Mouse (Mus musculus): ENCODE results near the gene N4bp2l1. TPM values are rescaled to one million over a fixed set of nuclear protein-coding genes. Genes with fewer than 3 reads are reported as not detected.

The N4bp2l1 gene
- polyA plus RNA-seq, 1 experiment from 2014 or later: 3.9 TPM

GRCm38 (mm10) chr5:150601441-150602230 lies 4.6 kb upstream of the N4bp2l1 start:
- ATAC-seq (ENCODE audit: low FRiP score) (peak; percentile 72), DNase-seq (ENCODE audit: low spot score) (peak; percentile 12)
- Histone ChIP-seq H3K4me1 (replicated peaks; ENCODE audit: control insufficient read depth, insufficient read depth, low read length) (no peaks in the 10 kb centered on the region), H3K4me2 (replicated peaks; ENCODE audit: low read depth, low read length) (no peak overlapping the region), H3K27me3 (ENCODE audit: control insufficient read depth, insufficient read depth, low read length) (no peaks in the 10 kb centered on the region), H3K9ac (ENCODE audit: low read depth, low read length) (no peak overlapping the region), H3K9me3 (ENCODE audit: control insufficient read depth, low read length) (no peaks in the 10 kb centered on the region), H3K27ac (ENCODE audit: low read depth, low read length) (no peak overlapping the region), H3K36me3 (ENCODE audit: control insufficient read depth, insufficient read depth, low read length) (no peaks in the 10 kb centered on the region), H3K4me3 (ENCODE audit: low read depth, low read length) (no peak overlapping the region)
- 76% methylated on average over 14 of the region's 14 CpGs for WGBS

GRCm38 (mm10) chr5:150600554-150601440 lies 3.8 kb upstream of the N4bp2l1 start:
- Histone ChIP-seq H3K27me3 (ENCODE audit: control insufficient read depth, insufficient read depth, low read length) (no peaks in the 10 kb centered on the region), H3K4me1 (replicated peaks; ENCODE audit: control insufficient read depth, insufficient read depth, low read length) (no peaks in the 10 kb centered on the region), H3K4me3 (ENCODE audit: low read depth, low read length) (no peak overlapping the region), H3K9me3 (ENCODE audit: control insufficient read depth, low read length) (no peaks in the 10 kb centered on the region), H3K9ac (ENCODE audit: low read depth, low read length) (no peak overlapping the region), H3K4me2 (replicated peaks; ENCODE audit: low read depth, low read length) (no peak overlapping the region), H3K36me3 (ENCODE audit: control insufficient read depth, insufficient read depth, low read length) (no peaks in the 10 kb centered on the region), H3K27ac (ENCODE audit: low read depth, low read length) (no peak overlapping the region)
- DNase-seq (ENCODE audit: low spot score) (no peak), ATAC-seq (ENCODE audit: low FRiP score) (0 out of 2 replicates have a peak, but pooled peaks have one; percentile 8)
- 84% methylated on average over 20 of the region's 20 CpGs for WGBS

GRCm38 (mm10) chr5:150599301-150600294 lies 2.6 kb upstream of the N4bp2l1 start:
- 72% methylated on average over 13 of the region's 13 CpGs for WGBS
- ATAC-seq (ENCODE audit: low FRiP score) (no peak), DNase-seq (ENCODE audit: low spot score) (no peak)
- Histone ChIP-seq H3K4me2 (replicated peaks; ENCODE audit: low read depth, low read length) (no peak overlapping the region), H3K27ac (ENCODE audit: low read depth, low read length) (no peak overlapping the region), H3K4me1 (replicated peaks; ENCODE audit: control insufficient read depth, insufficient read depth, low read length) (peaks cover 4% of the 10 kb centered on the region; the same call in 1 of the 2 replicates), H3K9me3 (ENCODE audit: control insufficient read depth, low read length) (no peaks in the 10 kb centered on the region), H3K9ac (ENCODE audit: low read depth, low read length) (no peak overlapping the region), H3K4me3 (ENCODE audit: low read depth, low read length) (no peak overlapping the region), H3K36me3 (ENCODE audit: control insufficient read depth, insufficient read depth, low read length) (no peaks in the 10 kb centered on the region), H3K27me3 (ENCODE audit: control insufficient read depth, insufficient read depth, low read length) (peaks cover 2% of the 10 kb centered on the region; the same call in 1 of the 2 replicates)

DNA sequence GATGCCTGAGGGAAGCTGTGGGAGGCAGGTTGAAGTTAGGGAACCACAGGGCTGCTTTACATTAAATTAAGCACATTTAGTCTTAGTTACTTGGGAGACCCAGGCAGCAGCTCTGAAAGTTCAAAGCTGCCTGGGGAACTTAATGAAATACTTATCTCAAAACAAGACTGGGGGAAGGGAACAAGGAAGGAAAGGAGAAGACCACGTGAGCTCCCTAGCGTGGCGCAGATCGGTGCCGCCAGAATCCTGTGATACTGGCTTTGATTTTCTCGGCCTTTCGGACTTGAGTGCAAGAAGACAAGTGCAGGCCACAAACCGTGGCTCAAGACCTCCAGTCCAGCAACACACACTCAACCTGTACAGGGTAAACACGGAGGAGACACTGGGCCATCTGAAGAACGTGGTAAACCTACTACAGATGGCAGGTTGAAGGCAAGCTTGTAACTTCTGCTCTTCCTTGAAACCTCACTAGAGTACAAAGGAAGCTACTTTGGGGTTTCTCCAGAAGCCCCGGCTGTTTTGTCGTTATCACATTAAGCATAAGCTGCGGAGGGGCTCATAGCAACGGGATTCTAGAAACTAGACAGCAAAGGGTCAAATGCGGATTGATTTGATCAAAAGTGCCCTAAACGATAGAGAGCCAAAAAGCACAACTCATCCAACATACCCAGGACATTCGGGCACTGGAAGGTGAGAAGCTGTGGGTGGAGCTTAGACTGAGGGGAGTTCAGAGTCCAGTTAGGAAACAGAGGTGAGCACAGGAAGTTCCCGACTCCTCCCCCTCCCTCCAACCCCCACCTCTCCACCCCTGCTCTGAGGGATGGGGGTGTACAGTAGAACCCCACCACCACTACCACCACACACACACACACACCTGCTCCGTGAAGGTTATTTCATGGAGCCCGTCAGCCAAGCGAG lies 1.5 kb upstream of the N4bp2l1 start:
- ATAC-seq (ENCODE audit: low FRiP score): no peak
- Histone ChIP-seq H3K4me2 (replicated peaks; ENCODE audit: low read depth, low read length) (no peak overlapping the region), H3K4me1 (replicated peaks; ENCODE audit: control insufficient read depth, insufficient read depth, low read length) (peaks cover 4% of the 10 kb centered on the region; the same call in 1 of the 2 replicates), H3K4me3 (ENCODE audit: low read depth, low read length) (no peak overlapping the region), H3K9me3 (ENCODE audit: control insufficient read depth, low read length) (no peaks in the 10 kb centered on the region), H3K27me3 (ENCODE audit: control insufficient read depth, insufficient read depth, low read length) (peaks cover 9% of the 10 kb centered on the region), H3K36me3 (ENCODE audit: control insufficient read depth, insufficient read depth, low read length) (no peaks in the 10 kb centered on the region), H3K9ac (ENCODE audit: low read depth, low read length) (no peak overlapping the region), H3K27ac (ENCODE audit: low read depth, low read length) (no peak overlapping the region)
- no peak for DNase-seq (ENCODE audit: low spot score)
- 70% methylated on average over 21 of the region's 21 CpGs for WGBS

GRCm38 (mm10) chr5:150595366-150596016 lies 1.5 kb downstream of the N4bp2l1 start:
- H3K4me1 ChIP-seq (replicated peaks; ENCODE audit: control insufficient read depth, insufficient read depth, low read length): peaks cover 7% of the 10 kb centered on the region; the same call in 1 of the 2 replicates
- no peaks in the 10 kb centered on the region for H3K9me3 ChIP-seq (ENCODE audit: control insufficient read depth, low read length)
- WGBS: 53% methylated on average over 11 of the region's 11 CpGs
- H3K4me3 ChIP-seq (ENCODE audit: low read depth, low read length): no peak overlapping the region
- no peak overlapping the region for H3K4me2 ChIP-seq (replicated peaks; ENCODE audit: low read depth, low read length)
- ATAC-seq (ENCODE audit: low FRiP score) (no peak), DNase-seq (ENCODE audit: low spot score) (peak; percentile 7)
- no peak overlapping the region for H3K27ac ChIP-seq (ENCODE audit: low read depth, low read length)
- H3K36me3 ChIP-seq (ENCODE audit: control insufficient read depth, insufficient read depth, low read length): no peaks in the 10 kb centered on the region
- H3K9ac ChIP-seq (ENCODE audit: low read depth, low read length): no peak overlapping the region
- peaks cover 20% of the 10 kb centered on the region for H3K27me3 ChIP-seq (ENCODE audit: control insufficient read depth, insufficient read depth, low read length)

DNA sequence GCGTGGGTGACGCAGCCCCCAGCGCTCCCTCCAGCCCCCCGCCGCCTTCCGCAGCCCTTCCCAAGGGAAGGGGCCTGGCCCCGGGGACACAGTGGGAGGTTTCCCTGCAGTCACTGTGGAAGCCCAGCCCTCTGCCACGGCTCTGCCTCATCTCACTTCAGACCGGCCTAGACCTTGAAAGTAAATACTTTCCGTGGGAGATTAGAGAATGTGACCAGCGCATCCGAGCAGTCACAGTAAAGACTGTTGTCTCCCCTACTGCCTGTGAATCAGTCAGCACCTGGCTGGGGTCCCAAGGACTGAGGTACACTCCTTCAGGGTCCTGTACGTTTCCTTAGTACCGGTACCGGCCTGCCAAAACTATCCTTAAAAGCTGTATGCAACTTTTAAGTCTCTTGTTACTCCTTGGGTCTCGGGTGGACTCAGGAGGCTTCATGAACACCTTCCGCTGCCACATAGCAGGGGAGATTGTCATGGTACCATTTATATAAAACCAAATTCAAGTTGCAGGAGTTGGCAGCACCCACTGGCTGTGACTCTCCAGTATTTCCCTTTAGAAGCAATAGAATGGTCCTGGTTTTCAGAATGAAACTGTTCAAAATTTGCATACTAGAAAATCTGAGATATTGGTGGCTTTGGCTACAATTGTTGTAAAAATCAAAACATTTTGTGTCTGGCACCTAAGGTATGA lies 2.2 kb downstream of the N4bp2l1 start:
- Histone ChIP-seq H3K4me2 (replicated peaks; ENCODE audit: low read depth, low read length) (peak overlapping the region; percentile 100), H3K4me1 (replicated peaks; ENCODE audit: control insufficient read depth, insufficient read depth, low read length) (peaks cover 7% of the 10 kb centered on the region; the same call in 1 of the 2 replicates), H3K9ac (ENCODE audit: low read depth, low read length) (peak overlapping the region; percentile 60; the same call in 1 of the 2 replicates), H3K36me3 (ENCODE audit: control insufficient read depth, insufficient read depth, low read length) (no peaks in the 10 kb centered on the region), H3K27me3 (ENCODE audit: control insufficient read depth, insufficient read depth, low read length) (peaks cover 20% of the 10 kb centered on the region), H3K9me3 (ENCODE audit: control insufficient read depth, low read length) (no peaks in the 10 kb centered on the region), H3K4me3 (ENCODE audit: low read depth, low read length) (peak overlapping the region; percentile 82), H3K27ac (ENCODE audit: low read depth, low read length) (no peak overlapping the region)
- WGBS: 7% methylated on average over 17 of the region's 17 CpGs
- no peak for ATAC-seq (ENCODE audit: low FRiP score)
- DNase-seq (ENCODE audit: low spot score): no peak

Measured in hindbrain, embryonic 11.5 days (tissue).